Mouse (Mus musculus) hindbrain, embryonic 16.5 days (tissue): ENCODE measurements around the gene Ncbp1. TPM values are rescaled to one million over a fixed set of nuclear protein-coding genes. Genes with fewer than 3 reads are reported as not detected.

Experiments
- ATAC-seq: fragments of 200-750 bp; cut with Nextera tagmentation; 2 replicates; pipeline ENCODE4 v1.8.0; 2017; ENCODE audit warnings: moderate TSS enrichment, moderate library complexity
- H3K27ac ChIP-seq: fragments of 300-500 bp; sonication (generic); 2 replicates; pipeline ENCODE4 v1.5.1; 2014; ENCODE audit warnings: low read depth, mild to moderate bottlenecking, control low read depth, low read length, moderate library complexity
- H3K27me3 ChIP-seq: fragments of 300-500 bp; sonication (generic); replicated peaks from 2 replicates; pipeline ENCODE4 v1.6.1; 2014; ENCODE audit warnings: low read length; ENCODE audit not compliant: control insufficient read depth, insufficient read depth
- H3K36me3 ChIP-seq: fragments of 300-500 bp; sonication (generic); 2 replicates; pipeline ENCODE4 v1.6.1; 2014; ENCODE audit warnings: mild to moderate bottlenecking, low read length, moderate library complexity, mixed read lengths; ENCODE audit not compliant: control insufficient read depth, insufficient read depth
- H3K4me1 ChIP-seq: fragments of 300-500 bp; sonication (generic); 2 replicates; pipeline ENCODE4 v1.6.1; 2014; ENCODE audit warnings: low read depth, low read length; ENCODE audit not compliant: control insufficient read depth, insufficient read depth
- H3K4me2 ChIP-seq: fragments of 300-500 bp; sonication (generic); 2 replicates; pipeline ENCODE4 v1.6.1; 2014; ENCODE audit warnings: mild to moderate bottlenecking, low read length, control low read depth, moderate library complexity
- H3K4me3 ChIP-seq: fragments of 300-500 bp; sonication (generic); 2 replicates; pipeline ENCODE4 v1.5.1; 2014; ENCODE audit warnings: mild to moderate bottlenecking, low read length, control low read depth, moderate library complexity
- H3K9ac ChIP-seq: fragments of 300-500 bp; sonication (generic); 2 replicates; pipeline ENCODE4 v1.6.1; 2014; ENCODE audit warnings: low read depth, mild to moderate bottlenecking, control low read depth, low read length, moderate library complexity
- H3K9me3 ChIP-seq: fragments of 300-500 bp; sonication (generic); 2 replicates; pipeline ENCODE4 v1.6.1; 2014; ENCODE audit warnings: mild to moderate bottlenecking, low read length, moderate library complexity; ENCODE audit not compliant: control insufficient read depth
- WGBS: fragments of 180-500 bp; shearing (Covaris S2); extraction: QIAGEN DNeasy Blood & Tissue Kit; methylation state at CpG from one replicate; pipeline ENCODE4 v1.1.7; 2014; 5-methylcytosine and 5-hydroxymethylcytosine counted together
- polyA plus RNA-seq: library from polyadenylated mRNA; unstranded; fragments of >200 nt; fragmentation: Nextera tagmentation; extraction: Ambion mirVana; gene quantifications from 2 replicates; pipeline ENCODE4 v1.2.1, GENCODE M21; 2015

Gene Ncbp1
- polyA plus RNA-seq, 1 experiment from 2014 or later: 61.4 TPM

DNA sequence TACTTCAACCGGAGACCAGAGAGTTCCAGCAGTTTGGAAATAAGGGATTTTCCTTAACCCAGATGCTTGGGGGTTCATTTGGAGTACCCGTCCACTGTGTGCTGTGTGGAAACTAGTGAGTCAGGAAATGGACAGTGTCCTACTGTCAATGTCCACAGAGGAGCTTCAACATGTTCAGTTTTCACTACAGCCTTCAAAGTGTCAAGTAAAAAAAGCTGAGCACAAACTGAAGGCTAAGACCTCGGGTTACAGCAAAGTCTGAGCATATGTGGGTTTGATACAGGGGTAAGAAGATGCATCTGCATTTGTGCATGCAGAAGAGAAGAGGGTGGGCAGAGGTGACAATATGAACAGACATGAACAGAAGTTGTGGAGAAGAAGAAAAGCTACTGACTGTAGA lies 17.6 kb upstream of the Ncbp1 start:
- no peaks in the 10 kb centered on the region for H3K9me3 ChIP-seq
- WGBS: 88% methylated on average over 3 of the region's 3 CpGs
- peaks cover 47% of the 10 kb centered on the region for H3K36me3 ChIP-seq
- no peak for ATAC-seq
- no peaks in the 10 kb centered on the region for H3K4me1 ChIP-seq
- H3K9ac ChIP-seq: no peak overlapping the region
- no peak overlapping the region for H3K4me3 ChIP-seq
- H3K4me2 ChIP-seq: no peak overlapping the region
- no peaks in the 10 kb centered on the region for H3K27me3 ChIP-seq
- no peak overlapping the region for H3K27ac ChIP-seq

- H3K9ac ChIP-seq: no peak overlapping the region
- 95% methylated on average over 6 of the region's 6 CpGs for WGBS
- no peak overlapping the region for H3K4me3 ChIP-seq
- ATAC-seq: no peak
- no peaks in the 10 kb centered on the region for H3K27me3 ChIP-seq
- H3K4me2 ChIP-seq: no peak overlapping the region
- peaks cover 42% of the 10 kb centered on the region for H3K36me3 ChIP-seq
- H3K4me1 ChIP-seq: no peaks in the 10 kb centered on the region
- no peaks in the 10 kb centered on the region for H3K9me3 ChIP-seq
- no peak overlapping the region for H3K27ac ChIP-seq
Measured at GRCm38 (mm10) chr4:46123358-46123757, 15.1 kb upstream of the Ncbp1 start.

- Histone ChIP-seq H3K27ac (no peak overlapping the region), H3K9me3 (no peaks in the 10 kb centered on the region; the same call in 1 of the 2 replicates), H3K4me2 (no peak overlapping the region), H3K4me1 (no peaks in the 10 kb centered on the region), H3K4me3 (no peak overlapping the region), H3K27me3 (no peaks in the 10 kb centered on the region), H3K36me3 (peaks cover 38% of the 10 kb centered on the region), H3K9ac (no peak overlapping the region)
- 57% methylated on average over 2 of the region's 2 CpGs for WGBS
- peak; percentile 63; the same call in 1 of the 2 replicates for ATAC-seq
Measured at GRCm38 (mm10) chr4:46126541-46126940, 11.9 kb upstream of the Ncbp1 start.

- Histone ChIP-seq H3K9ac (no peak overlapping the region), H3K27me3 (no peaks in the 10 kb centered on the region), H3K36me3 (peaks cover 39% of the 10 kb centered on the region), H3K4me3 (no peak overlapping the region), H3K4me1 (no peaks in the 10 kb centered on the region), H3K4me2 (no peak overlapping the region), H3K27ac (no peak overlapping the region), H3K9me3 (no peaks in the 10 kb centered on the region; the same call in 1 of the 2 replicates)
- WGBS: 87% methylated on average over 8 of the region's 8 CpGs
- no peak for ATAC-seq
Measured at GRCm38 (mm10) chr4:46129311-46130004, 9.0 kb upstream of the Ncbp1 start.

DNA sequence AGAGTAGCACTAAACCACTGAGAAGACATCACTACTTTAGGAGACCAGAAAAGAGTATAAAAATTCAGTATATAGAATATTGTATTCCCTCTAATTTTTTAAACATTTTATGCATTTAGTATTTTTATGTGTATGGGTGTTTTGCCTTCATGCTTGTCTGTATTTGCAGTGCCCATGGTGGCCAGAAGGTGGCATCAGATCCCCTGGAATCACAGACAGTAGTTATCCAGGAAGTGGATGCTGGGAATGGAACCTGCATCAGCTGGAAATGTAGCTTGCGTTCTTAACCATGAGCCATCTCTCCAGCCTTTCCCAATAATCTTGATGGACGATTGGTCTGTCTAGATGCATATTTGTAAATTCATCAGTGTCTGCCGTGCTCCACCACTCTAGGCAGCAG lies 8.2 kb upstream of the Ncbp1 start:
- whole genome bisulfite sequencing: 59% methylated on average over 3 of the region's 3 CpGs
- Histone ChIP-seq H3K9ac (no peak overlapping the region), H3K27ac (no peak overlapping the region), H3K4me3 (no peak overlapping the region), H3K36me3 (peaks cover 32% of the 10 kb centered on the region), H3K27me3 (no peaks in the 10 kb centered on the region), H3K4me2 (no peak overlapping the region), H3K9me3 (no peaks in the 10 kb centered on the region; the same call in 1 of the 2 replicates), H3K4me1 (no peaks in the 10 kb centered on the region)
- ATAC-seq: no peak

DNA sequence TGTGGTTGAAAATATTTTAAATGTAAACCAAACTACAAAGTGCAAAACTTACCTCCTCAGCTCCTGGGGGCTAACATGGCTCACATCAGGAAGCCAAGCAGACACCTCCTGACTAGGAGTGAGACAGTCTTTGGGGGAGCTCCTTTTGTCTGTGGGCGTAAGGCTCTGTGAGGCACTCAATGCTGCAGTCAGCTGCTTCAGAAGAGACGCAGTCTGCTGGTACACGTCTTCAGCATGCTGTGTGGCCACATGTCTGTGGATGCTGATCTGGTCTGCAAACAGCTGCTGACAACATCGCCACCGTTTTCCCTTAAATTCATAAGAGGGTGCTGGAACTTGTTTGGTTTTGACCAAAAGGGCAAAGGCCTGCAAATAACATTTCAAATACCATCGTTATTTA lies 6.6 kb upstream of the Ncbp1 start:
- ATAC-seq: no peak
- 88% methylated on average over 6 of the region's 6 CpGs for WGBS
- peaks cover 2% of the 10 kb centered on the region for H3K4me1 ChIP-seq
- no peaks in the 10 kb centered on the region; the same call in 1 of the 2 replicates for H3K9me3 ChIP-seq
- no peak overlapping the region for H3K4me3 ChIP-seq
- H3K27ac ChIP-seq: no peak overlapping the region
- H3K36me3 ChIP-seq: peaks cover 26% of the 10 kb centered on the region
- no peaks in the 10 kb centered on the region for H3K27me3 ChIP-seq
- H3K9ac ChIP-seq: no peak overlapping the region
- H3K4me2 ChIP-seq: no peak overlapping the region

GRCm38 (mm10) chr4:46137629-46138286 lies 655 bp upstream of the Ncbp1 start:
- Histone ChIP-seq H3K36me3 (no peaks in the 10 kb centered on the region; the same call in 1 of the 2 replicates), H3K4me3 (peak overlapping the region; percentile 96), H3K9ac (peak overlapping the region; percentile 97), H3K4me1 (peaks cover 23% of the 10 kb centered on the region), H3K9me3 (no peaks in the 10 kb centered on the region), H3K4me2 (peak overlapping the region; percentile 90), H3K27ac (peak overlapping the region; percentile 96), H3K27me3 (no peaks in the 10 kb centered on the region)
- WGBS: 8% methylated on average over 17 of the region's 17 CpGs
- peak; percentile 84 for ATAC-seq

DNA sequence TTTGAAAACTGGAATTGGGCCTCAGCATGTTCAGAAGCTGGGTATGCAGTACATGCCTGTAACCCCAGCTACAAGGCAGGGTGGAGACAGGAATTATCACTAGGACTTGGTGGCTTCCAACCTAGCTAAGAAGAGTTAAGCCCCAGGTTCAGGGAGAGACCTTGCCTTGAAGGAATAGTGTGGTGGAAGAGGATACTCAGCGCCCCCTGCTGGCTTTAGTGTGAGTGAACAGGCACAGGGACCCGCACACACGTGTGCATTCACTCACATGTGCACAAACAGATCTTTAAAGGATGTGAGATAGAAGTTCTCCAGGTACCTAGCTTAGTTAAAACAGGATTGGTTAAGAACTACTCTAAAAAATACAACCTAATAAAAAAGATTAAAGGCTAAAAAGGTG lies 5.9 kb downstream of the Ncbp1 start:
- no peaks in the 10 kb centered on the region for H3K27me3 ChIP-seq
- no peak overlapping the region for H3K27ac ChIP-seq
- H3K4me3 ChIP-seq: no peak overlapping the region
- H3K9me3 ChIP-seq: no peaks in the 10 kb centered on the region
- 69% methylated on average over 3 of the region's 3 CpGs for WGBS
- H3K9ac ChIP-seq: no peak overlapping the region
- no peak overlapping the region for H3K4me2 ChIP-seq
- no peak for ATAC-seq
- H3K36me3 ChIP-seq: peaks cover 7% of the 10 kb centered on the region
- H3K4me1 ChIP-seq: peaks cover 12% of the 10 kb centered on the region

DNA sequence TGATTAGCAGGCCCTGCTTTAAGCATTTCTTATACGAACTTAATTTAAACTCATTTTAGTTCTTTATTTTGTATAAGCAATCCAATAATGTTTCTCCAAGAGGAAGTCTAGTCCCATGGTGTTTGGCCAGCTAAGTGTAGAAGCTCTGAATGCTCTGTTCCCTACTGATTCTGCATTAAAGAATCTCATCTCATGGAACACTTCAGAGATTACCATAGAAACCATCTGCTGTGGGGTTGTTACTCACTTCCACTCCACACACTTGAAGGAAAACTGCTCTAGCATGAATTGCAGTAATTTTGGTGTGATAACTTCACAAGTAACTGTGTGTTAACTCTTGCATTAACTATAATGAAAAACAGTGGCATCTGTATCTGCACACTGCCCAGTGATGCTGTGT lies 8.5 kb downstream of the Ncbp1 start:
- Histone ChIP-seq H3K4me1 (no peaks in the 10 kb centered on the region), H3K9me3 (no peaks in the 10 kb centered on the region), H3K4me3 (no peak overlapping the region), H3K27ac (no peak overlapping the region), H3K27me3 (no peaks in the 10 kb centered on the region), H3K36me3 (peaks cover 19% of the 10 kb centered on the region), H3K4me2 (no peak overlapping the region), H3K9ac (no peak overlapping the region)
- ATAC-seq: no peak
- WGBS: 96% methylated on average over 1 of the region's 1 CpGs
